Mouse (Mus musculus) inflammation-experienced regulatory T-cells (primary cell): Measurements from ENCODE around the gene Dedd2. TPM values are rescaled to one million over a fixed set of nuclear protein-coding genes. Genes with fewer than 3 reads are reported as not detected.

ENCODE experiments used
- polyA plus RNA-seq, 2 experiments: library from polyadenylated mRNA; unstranded; fragments of 100-300 nt; shearing (Covaris generic); gene quantifications; one replicate each; pipeline ENCODE4 v1.2.1; 2017

Dedd2 gene
- polyA plus RNA-seq, result 100 to 1,000 TPM in 1 of 2 experiments, 10 to 100 TPM in 1; 97.0 to 125 TPM

DNA sequence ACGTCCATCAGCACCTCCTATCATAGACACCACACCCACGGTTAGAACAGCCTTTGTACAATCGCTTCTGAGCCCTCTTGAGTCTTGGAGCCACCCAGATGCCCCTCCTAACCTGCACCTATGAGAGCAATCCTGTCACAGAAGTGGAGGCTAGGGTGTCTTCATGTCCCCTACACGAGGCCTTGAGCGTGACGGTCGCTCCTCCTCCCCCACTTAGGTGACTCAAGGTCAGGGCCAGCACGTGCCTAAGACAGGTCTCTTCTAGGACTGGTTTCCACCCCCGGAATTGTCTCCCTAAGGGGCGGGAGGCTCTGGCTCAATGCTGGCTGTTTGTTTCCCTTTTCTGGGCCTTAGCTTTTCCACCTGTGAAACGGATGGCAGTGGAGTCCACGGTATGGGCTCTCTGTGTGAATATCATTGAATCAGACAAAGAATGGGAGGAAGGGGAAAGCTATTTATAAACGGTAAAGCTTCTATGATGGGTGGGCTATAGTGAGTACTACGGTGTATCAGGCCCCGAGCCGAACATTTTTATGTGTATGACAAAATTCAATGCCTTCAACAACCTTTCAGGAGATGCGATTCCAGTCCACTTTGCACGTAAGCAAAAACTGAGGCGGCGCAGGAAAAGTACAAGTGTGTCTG is at the start of gene Dedd2:
Gene Dedd2, minus strand, starts transcription at position 159 of the 645 bp plus-strand sequence.

DNA sequence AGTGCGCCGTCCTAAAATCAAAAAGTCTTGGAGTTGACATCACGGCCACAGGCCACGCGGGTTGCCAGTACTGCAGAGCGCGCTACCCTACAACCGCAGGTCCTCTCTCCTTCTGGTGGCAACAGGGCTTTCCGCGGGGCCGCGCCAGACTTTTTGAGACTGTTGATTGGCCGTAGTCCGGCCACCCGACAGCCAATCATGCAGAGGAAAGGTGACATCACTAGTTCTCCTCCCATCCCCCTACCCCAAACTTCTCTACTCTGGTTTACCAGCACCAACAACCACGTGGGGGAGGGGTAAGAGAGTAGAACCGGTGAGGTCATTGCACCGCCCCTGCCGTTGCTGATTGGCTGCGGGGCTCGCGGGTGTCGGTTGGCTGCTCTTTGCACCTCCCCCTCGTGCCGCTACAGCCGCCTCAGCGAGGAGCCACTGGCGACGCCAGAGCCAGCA is 46.9 kb upstream of the Dedd2 start, which contains the start of gene Cic:
Gene Cic, plus strand, starts transcription at position 404 of the 450 bp plus-strand sequence.

GRCm38 (mm10) chr7:25250141-25250972 is 29.9 kb upstream of the Dedd2 start, which contains the start of gene Erf:
Gene Erf, minus strand, starts transcription at chr7:25250761.

GRCm38 (mm10) chr7:25237249-25238014 is 17.0 kb upstream of the Dedd2 start, which contains the start of gene Gsk3a:
Gene Gsk3a, minus strand, starts transcription at chr7:25237851.

DNA sequence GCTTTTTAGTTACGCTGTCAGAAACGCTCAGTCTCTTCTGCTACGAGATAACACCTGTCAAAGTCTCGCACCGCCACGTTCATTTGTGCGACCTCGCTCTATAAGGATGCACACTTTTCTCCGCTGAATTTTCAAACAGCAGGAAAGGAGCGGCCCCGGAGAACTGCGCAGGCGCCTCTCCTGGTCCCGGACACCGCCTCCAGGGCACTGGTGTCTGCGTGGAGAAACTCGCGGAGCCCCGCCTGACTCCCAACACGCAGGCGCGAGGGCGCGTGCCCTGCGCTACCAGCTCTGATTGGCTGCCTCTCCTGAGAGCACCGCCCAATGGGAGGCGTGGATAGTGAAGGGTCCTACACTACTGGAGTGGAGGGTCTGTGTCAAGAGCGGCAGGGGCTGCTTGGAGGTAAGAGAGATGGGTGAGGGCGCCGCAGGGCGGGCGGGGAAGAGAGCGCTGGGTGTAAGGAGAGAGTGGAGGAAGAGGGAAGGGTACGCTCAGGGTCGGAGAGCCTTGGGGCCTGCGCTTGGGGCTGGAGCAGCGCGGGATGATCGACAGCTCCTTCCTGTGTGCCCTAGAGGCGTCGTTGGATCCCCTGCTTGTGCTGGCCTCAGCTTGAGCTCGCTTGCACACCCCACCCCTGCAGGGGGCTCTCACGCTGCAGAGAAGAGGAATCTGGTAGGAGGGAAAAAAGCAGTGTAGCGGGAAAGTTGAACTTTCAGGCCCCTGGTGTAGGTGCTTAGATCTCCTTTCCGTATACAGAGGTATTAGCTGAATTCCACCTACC is 878 bp upstream of the Dedd2 start, which contains the start of gene Zfp526:
Gene Zfp526, plus strand, starts transcription at position 324 of the 782 bp plus-strand sequence.

GRCm38 (mm10) chr7:25179606-25180161 is 40.7 kb downstream of the Dedd2 start, which contains the start of gene Pou2f2:
Gene Pou2f2, minus strand, starts transcription at chr7:25179726.

Other genes with a start within 250 kb of the Dedd2 start
- gene Rabac1, start 247.9 kb downstream of the Dedd2 start, polyA plus RNA-seq, result 100 to 1,000 TPM; 598 to 776 TPM
- 1 to 10 TPM in 1 of 2 experiments, under 1 TPM in 1; 0.66 to 5.4 TPM for gene Atp1a3, start 214.7 kb downstream of the Dedd2 start, polyA plus RNA-seq
- gene Grik5, start 148.3 kb downstream of the Dedd2 start, polyA plus RNA-seq, result 1 to 10 TPM; 9.0 to 9.7 TPM
- gene Zfp574, start 148.0 kb downstream of the Dedd2 start, polyA plus RNA-seq, result 10 to 100 TPM; 29.8 to 38.6 TPM
- 100 to 1,000 TPM in 1 of 2 experiments, 10 to 100 TPM in 1; 66.9 to 118 TPM for gene Pou2f2, start 40.9 kb downstream of the Dedd2 start, polyA plus RNA-seq
- 1 to 10 TPM; 3.4 to 3.5 TPM for gene Zfp526, start 810 bp upstream of the Dedd2 start, polyA plus RNA-seq
- 10 to 100 TPM; 85.3 to 85.7 TPM for gene Gsk3a, start 17.2 kb upstream of the Dedd2 start, polyA plus RNA-seq
- gene Erf, start 30.1 kb upstream of the Dedd2 start, polyA plus RNA-seq, result 1 to 10 TPM; 1.5 to 1.9 TPM
- gene Cic, start 47.1 kb upstream of the Dedd2 start, polyA plus RNA-seq, result 10 to 100 TPM; 30.3 to 31.4 TPM
- gene Pafah1b3, start 77.4 kb upstream of the Dedd2 start, polyA plus RNA-seq, result 10 to 100 TPM; 24.1 to 47.5 TPM
- not detected for gene Prr19, start 80.8 kb upstream of the Dedd2 start, polyA plus RNA-seq
- gene Tmem145, start 85.5 kb upstream of the Dedd2 start, polyA plus RNA-seq, result under 1 TPM in 1 of 2 experiments, not detected in 1; 0.67 TPM
- gene Megf8, start 96.5 kb upstream of the Dedd2 start, polyA plus RNA-seq, result under 1 TPM; 0.25 to 0.39 TPM
- not detected for gene Cnfn, start 149.1 kb upstream of the Dedd2 start, polyA plus RNA-seq
- gene Lipe, start 178.1 kb upstream of the Dedd2 start, polyA plus RNA-seq, result 10 to 100 TPM; 13.8 to 15.9 TPM
- 1 to 10 TPM in 1 of 2 experiments, under 1 TPM in 1; 0.57 to 1.1 TPM for gene Cxcl17, start 192.3 kb upstream of the Dedd2 start, polyA plus RNA-seq